Comparison of ENCODE assay signal across 24 mouse cellular contexts in genomic region chr17:24766266-24766875, GRCm38 (mm10). TPM values are rescaled to one million over a fixed set of nuclear protein-coding genes. Genes with fewer than 3 reads are reported as not detected.
DNase-seq lines count a peak whose midpoint lies in the region; ATAC-seq and TF ChIP-seq lines count a peak whose summit lies in the region.
"Had no signal": no experiment of that assay in that cellular context is flagged by ENCODE, and none has a peak within 500 bp of the region (broad histone marks: within the 10 kb centered on the region; RNA-seq: fewer than 3 reads in every experiment).

No protein-coding gene starts in this region.

- no peaks in the 10 kb centered on the region for H3K27me3 ChIP-seq in forebrain, embryonic 10.5 days (ENCODE audit: poor library complexity, severe bottlenecking)
- H3K27me3 ChIP-seq in forebrain, postnatal 0 days (ENCODE audit: insufficient read depth, low read length): no peaks in the 10 kb centered on the region; the same call in 1 of the 2 replicates
- H3K27me3 ChIP-seq in Patski: no peaks in the 10 kb centered on the region
- H3K27me3 ChIP-seq in kidney, postnatal 0 days (ENCODE audit: insufficient read depth, low read length): no peaks in the 10 kb centered on the region
- H3K27me3 ChIP-seq in forebrain, embryonic 12.5 days: 0 out of 2 replicates have a peak, but pooled peaks cover 11% of the 10 kb centered on the region

- H3K4me1 ChIP-seq in forebrain, embryonic 10.5 days: peaks cover 44% of the 10 kb centered on the region
- no peaks in the 10 kb centered on the region for H3K4me1 ChIP-seq in forebrain, postnatal 0 days (ENCODE audit: insufficient read depth)
- H3K4me1 ChIP-seq in kidney, postnatal 0 days (replicated peaks; ENCODE audit: insufficient read depth, low read length): peaks cover 38% of the 10 kb centered on the region
- 0 out of 2 replicates have a peak, but pooled peaks cover 4% of the 10 kb centered on the region for H3K4me1 ChIP-seq in forebrain, embryonic 12.5 days

- CTCF ChIA-PET in Patski (lab: Charles Lee): no interaction called here

- POLR2A ChIA-PET in Patski (lab: Charles Lee): interaction anchor here (1.5 kb wide), 1 partner anchor 13 kb away, joined by 3 read pairs; no protein-coding TSS in a partner anchor

- in situ Hi-C loops in Patski (cut with MboI; ENCODE audit: low pct_unique_long_range_greater_than_20kb): no loop called here

- peak overlapping the region; percentile 22; the same call in 1 of the 2 replicates for H3K27ac ChIP-seq in forebrain, embryonic 10.5 days
- H3K27ac ChIP-seq in forebrain, postnatal 0 days (ENCODE audit: low read depth, low read length): no peak overlapping the region
- peak overlapping the region; percentile 70 for H3K27ac ChIP-seq in kidney, postnatal 0 days
- no peak overlapping the region for H3K27ac ChIP-seq in forebrain, embryonic 12.5 days
- H3K27ac ChIP-seq: macrophage; midbrain, embryonic 12.5 days had no signal

- no peaks in the 10 kb centered on the region for H3K36me3 ChIP-seq in forebrain, embryonic 10.5 days (replicated peaks)
- no peaks in the 10 kb centered on the region for H3K36me3 ChIP-seq in forebrain, postnatal 0 days (ENCODE audit: insufficient read depth)
- H3K36me3 ChIP-seq in kidney, postnatal 0 days (ENCODE audit: insufficient read depth, low read length): no peaks in the 10 kb centered on the region
- no peaks in the 10 kb centered on the region for H3K36me3 ChIP-seq in forebrain, embryonic 12.5 days (replicated peaks)
- H3K36me3 ChIP-seq: G1E; midbrain, embryonic 12.5 days had no signal

- no peak overlapping the region for H3K4me2 ChIP-seq in forebrain, postnatal 0 days (ENCODE audit: low read depth)
- H3K4me2 ChIP-seq in kidney, postnatal 0 days (ENCODE audit: low read length): 0 out of 2 replicates have a peak overlapping the region, but pooled peaks have one; percentile 15
- no peak overlapping the region for H3K4me2 ChIP-seq in forebrain, embryonic 12.5 days
- H3K4me2 ChIP-seq: lung, embryonic 14.5 days; midbrain, embryonic 12.5 days had no signal

- TF ChIP-seq CTCF in forebrain, postnatal 0 days (IDR thresholded peaks at IDR 0.05; ENCODE audit: low read depth): no peak
- TF ChIP-seq CTCF in Patski (IDR thresholded peaks at IDR 0.05): no peak
- no peak for TF ChIP-seq CTCF in kidney, postnatal 0 days (IDR thresholded peaks at IDR 0.05; ENCODE audit: low read depth)

- no peaks in the 10 kb centered on the region for H3K9me3 ChIP-seq in forebrain, embryonic 10.5 days
- no peaks in the 10 kb centered on the region for H3K9me3 ChIP-seq in forebrain, postnatal 0 days (ENCODE audit: low read length)
- no peaks in the 10 kb centered on the region for H3K9me3 ChIP-seq in kidney, postnatal 0 days (replicated peaks; ENCODE audit: low read length)
- no peaks in the 10 kb centered on the region for H3K9me3 ChIP-seq in forebrain, embryonic 12.5 days
- H3K9me3 ChIP-seq: G1E; midbrain, embryonic 12.5 days had no signal

- no peak for ATAC-seq in forebrain, postnatal 0 days
- peak; percentile 55 for ATAC-seq in Patski
- ATAC-seq in kidney, postnatal 0 days (replicated peaks; ENCODE audit: low FRiP score, low read depth): peak; percentile 49
- no peak for ATAC-seq in forebrain, embryonic 12.5 days (ENCODE audit: low FRiP score)
- ATAC-seq: CD4-positive, CD25-positive, alpha-beta regulatory T cell, adult 4 months; hindbrain, embryonic 16.5 days had no signal

- no peak overlapping the region for H3K9ac ChIP-seq in forebrain, postnatal 0 days
- H3K9ac ChIP-seq in kidney, postnatal 0 days (ENCODE audit: low read depth, low read length): no peak overlapping the region
- H3K9ac ChIP-seq in forebrain, embryonic 12.5 days: no peak overlapping the region
- H3K9ac ChIP-seq: lung, embryonic 14.5 days; midbrain, embryonic 12.5 days had no signal

- no peak overlapping the region for H3K4me3 ChIP-seq in forebrain, embryonic 10.5 days
- H3K4me3 ChIP-seq in forebrain, postnatal 0 days (ENCODE audit: low read depth, low read length): no peak overlapping the region
- H3K4me3 ChIP-seq in kidney, postnatal 0 days (replicated peaks; ENCODE audit: low read depth, low read length): no peak overlapping the region
- no peak overlapping the region for H3K4me3 ChIP-seq in forebrain, embryonic 12.5 days (replicated peaks)
- H3K4me3 ChIP-seq: midbrain, embryonic 12.5 days had no signal

- no peak for DNase-seq in forebrain, embryonic 10.5 days (ENCODE audit: extremely low spot score, low spot score)
- no peak for DNase-seq in forebrain, postnatal 0 days
- DNase-seq in Patski (ENCODE audit: low read depth, low spot score): peak; percentile 74
- DNase-seq in kidney, adult 11 months: peak; percentile 61
- peak; percentile 79 for DNase-seq in kidney, postnatal 0 days (ENCODE audit: low spot score)
- DNase-seq in layer of hippocampus, postnatal 10 days (ENCODE audit: low spot score in 2 of 2): no peak
- no peak for DNase-seq in cerebellum, adult 11 months
- DNase-seq: cerebellum, postnatal 36 days; gastrocnemius, postnatal 36 days; layer of hippocampus, postnatal 36 days; liver; lung, embryonic 14.5 days; right cerebral cortex, postnatal 4 days; thymus, postnatal 4 days had no signal

- WGBS in forebrain, embryonic 10.5 days: 25% methylated on average over 12 of the region's 12 CpGs
- WGBS in forebrain, postnatal 0 days: 23% methylated on average over 12 of the region's 12 CpGs
- WGBS in kidney, postnatal 0 days: 7% methylated on average over 12 of the region's 12 CpGs
- WGBS in forebrain, embryonic 12.5 days: 21% methylated on average over 12 of the region's 12 CpGs

RNA-seq across cellular contexts. Expression of gene Hs3st6, which starts 13.6 kb away (rescaled TPM):
- polyA plus RNA-seq in forebrain, embryonic 10.5 days (2016; fragmentation: Nextera tagmentation; extraction: Ambion mirVana): 0.50 and 0.68 TPM in 2 replicates
- total RNA-seq in forebrain, postnatal 0 days (2014; rRNA removed): 0.57 TPM in 1 of 2 replicates, not detected in the other
- 0.45 and 0.53 TPM in 2 replicates for polyA plus RNA-seq in forebrain, postnatal 0 days (2015; fragmentation: Nextera tagmentation; extraction: Ambion mirVana)
- 2.9 TPM for polyA plus RNA-seq in Patski (2021)
- 33.0 and 38.6 TPM in 2 replicates for polyA plus RNA-seq in kidney, postnatal 0 days (2015; fragmentation: Nextera tagmentation; extraction: Ambion mirVana)
- total RNA-seq in layer of hippocampus, postnatal 10 days (2021): under 1 TPM in 1 of 2 experiments, not detected in 1; 0.40 TPM
- polyA plus RNA-seq in forebrain, embryonic 12.5 days (2016; fragmentation: Nextera tagmentation; extraction: Ambion mirVana): 1.1 and 1.7 TPM in 2 replicates
- total RNA-seq: G1E; gastrocnemius, postnatal 36 days; layer of hippocampus, postnatal 36 days had no signal
- polyA plus RNA-seq: CD4-positive, CD25-positive, alpha-beta regulatory T cell, adult 4 months; G1E; macrophage; neural tube, embryonic 14.5 days had no signal

RNA-seq across cellular contexts. Expression of gene Msrb1, which starts 29.9 kb away (rescaled TPM):
- polyA plus RNA-seq in forebrain, embryonic 10.5 days (2016; fragmentation: Nextera tagmentation; extraction: Ambion mirVana): 22.2 and 22.8 TPM in 2 replicates
- total RNA-seq in forebrain, postnatal 0 days (2014; rRNA removed): 19.3 and 27.4 TPM in 2 replicates
- 28.4 and 28.6 TPM in 2 replicates for polyA plus RNA-seq in forebrain, postnatal 0 days (2015; fragmentation: Nextera tagmentation; extraction: Ambion mirVana)
- 100 TPM for polyA plus RNA-seq in Patski (2021)
- 45.8 and 48.6 TPM in 2 replicates for polyA plus RNA-seq in kidney, postnatal 0 days (2015; fragmentation: Nextera tagmentation; extraction: Ambion mirVana)
- total RNA-seq in layer of hippocampus, postnatal 10 days (2021): 10 to 100 TPM; 46.7 to 47.5 TPM
- polyA plus RNA-seq in forebrain, embryonic 12.5 days (2016; fragmentation: Nextera tagmentation; extraction: Ambion mirVana): 18.8 and 19.5 TPM in 2 replicates

RNA-seq across cellular contexts. Expression of gene Meiob, which starts 37.7 kb away (rescaled TPM):
- 0.09 TPM in 1 of 2 replicates, not detected in the other for polyA plus RNA-seq in forebrain, embryonic 10.5 days (2016; fragmentation: Nextera tagmentation; extraction: Ambion mirVana)
- not detected in 2 replicates for total RNA-seq in forebrain, postnatal 0 days (2014; rRNA removed)
- 0.08 and 0.15 TPM in 2 replicates for polyA plus RNA-seq in forebrain, postnatal 0 days (2015; fragmentation: Nextera tagmentation; extraction: Ambion mirVana)
- 0.09 TPM for polyA plus RNA-seq in Patski (2021)
- 0.23 and 0.47 TPM in 2 replicates for polyA plus RNA-seq in kidney, postnatal 0 days (2015; fragmentation: Nextera tagmentation; extraction: Ambion mirVana)
- total RNA-seq in layer of hippocampus, postnatal 10 days (2021): not detected
- polyA plus RNA-seq in forebrain, embryonic 12.5 days (2016; fragmentation: Nextera tagmentation; extraction: Ambion mirVana): not detected in 2 replicates
- total RNA-seq: gastrocnemius, postnatal 36 days; layer of hippocampus, postnatal 36 days; left cerebral cortex, postnatal 36 days had no signal
- polyA plus RNA-seq: adrenal gland, adult 2 months; heart, postnatal 0 days; hindbrain, embryonic 16.5 days; lung, embryonic 14.5 days; macrophage; midbrain, embryonic 12.5 days; neural tube, embryonic 14.5 days had no signal

RNA-seq across cellular contexts. Expression of gene Rpl3l, which starts 38.8 kb away (rescaled TPM):
- polyA plus RNA-seq in forebrain, embryonic 10.5 days (2016; fragmentation: Nextera tagmentation; extraction: Ambion mirVana): not detected in 2 replicates
- total RNA-seq in forebrain, postnatal 0 days (2014; rRNA removed): not detected in 2 replicates
- 0.34 TPM in 1 of 2 replicates, not detected in the other for polyA plus RNA-seq in forebrain, postnatal 0 days (2015; fragmentation: Nextera tagmentation; extraction: Ambion mirVana)
- 0.15 TPM for polyA plus RNA-seq in Patski (2021)
- 0.36 and 0.38 TPM in 2 replicates for polyA plus RNA-seq in kidney, postnatal 0 days (2015; fragmentation: Nextera tagmentation; extraction: Ambion mirVana)
- total RNA-seq in layer of hippocampus, postnatal 10 days (2021): under 1 TPM; 0.53 to 0.62 TPM
- not detected in 2 replicates for polyA plus RNA-seq in forebrain, embryonic 12.5 days (2016; fragmentation: Nextera tagmentation; extraction: Ambion mirVana)
- total RNA-seq: G1E had no signal
- polyA plus RNA-seq: adrenal gland, adult 2 months; CD4-positive, CD25-positive, alpha-beta regulatory T cell, adult 4 months; G1E; hindbrain, embryonic 16.5 days; lung, embryonic 14.5 days; macrophage; midbrain, embryonic 12.5 days had no signal

RNA-seq across cellular contexts. Expression of gene Ndufb10, which starts 42.1 kb away (rescaled TPM):
- 190 and 194 TPM in 2 replicates for polyA plus RNA-seq in forebrain, embryonic 10.5 days (2016; fragmentation: Nextera tagmentation; extraction: Ambion mirVana)
- 151 and 199 TPM in 2 replicates for total RNA-seq in forebrain, postnatal 0 days (2014; rRNA removed)
- polyA plus RNA-seq in forebrain, postnatal 0 days (2015; fragmentation: Nextera tagmentation; extraction: Ambion mirVana): 312 and 351 TPM in 2 replicates
- 362 TPM for polyA plus RNA-seq in Patski (2021)
- 417 and 419 TPM in 2 replicates for polyA plus RNA-seq in kidney, postnatal 0 days (2015; fragmentation: Nextera tagmentation; extraction: Ambion mirVana)
- 100 to 1,000 TPM; 180 to 197 TPM for total RNA-seq in layer of hippocampus, postnatal 10 days (2021)
- polyA plus RNA-seq in forebrain, embryonic 12.5 days (2016; fragmentation: Nextera tagmentation; extraction: Ambion mirVana): 195 and 201 TPM in 2 replicates

Comparison
In these comparisons a context has a peak if more than half of its experiments do, and no peak if none do; other contexts are left out.
1. H3K27ac ChIP-seq: peak in forebrain, embryonic 10.5 days (single experiment) and kidney, postnatal 0 days (single experiment); none in forebrain, postnatal 0 days (single experiment) and forebrain, embryonic 12.5 days (single experiment).
2. DNase-seq: peak in Patski (single experiment), kidney, adult 11 months (single experiment) and kidney, postnatal 0 days (single experiment); none in forebrain, embryonic 10.5 days (single experiment), forebrain, postnatal 0 days (single experiment), layer of hippocampus, postnatal 10 days (0 of 2) and cerebellum, adult 11 months (single experiment).
3. ATAC-seq: peak in Patski (single experiment) and kidney, postnatal 0 days (single experiment); none in forebrain, postnatal 0 days (single experiment) and forebrain, embryonic 12.5 days (single experiment).